Mouse (Mus musculus): Measurements from ENCODE around the gene Ccs. TPM values are rescaled to one million over a fixed set of nuclear protein-coding genes. Genes with fewer than 3 reads are reported as not detected.
"Not testable (repeated sequence)": the region's sequence is repeated elsewhere in the genome, so short reads cannot be mapped to it uniquely, and the experiment has no call there.

The Ccs gene
- polyA plus RNA-seq (2016; fragmentation: Nextera tagmentation; extraction: Ambion mirVana), result 52.1 and 52.8 TPM in 2 replicates

GRCm38 (mm10) chr19:4839149-4839548 lies at the start of gene Ccs, which contains the start of gene Ccdc87:
Ccs (minus strand) TSS chr19:4839332.
Ccdc87 (plus strand) TSS chr19:4839366.
- H3K27me3 ChIP-seq (replicated peaks; ENCODE audit: low read depth, poor library complexity, severe bottlenecking), result peaks cover 32% of the 10 kb centered on the region
- H3K36me3 ChIP-seq (replicated peaks), result peaks cover 6% of the 10 kb centered on the region; the same call in 1 of the 2 replicates
- peak; percentile 96 for DNase-seq (ENCODE audit: low spot score)
- under 1% methylated on average over 25 of the region's 25 CpGs for WGBS
- peaks cover 21% of the 10 kb centered on the region for H3K4me1 ChIP-seq
- no peaks in the 10 kb centered on the region for H3K9me3 ChIP-seq
- H3K4me3 ChIP-seq, result peak within 1 kb of the TSS; percentile 76
- peak within 1 kb of the TSS; percentile 83 for H3K27ac ChIP-seq (replicated peaks)

GRCm38 (mm10) chr19:4883961-4884360 lies 44.8 kb upstream of the Ccs start:
- Histone ChIP-seq H3K27me3 (replicated peaks; ENCODE audit: low read depth, poor library complexity, severe bottlenecking) (no peaks in the 10 kb centered on the region), H3K27ac (replicated peaks) (no peak overlapping the region), H3K36me3 (replicated peaks) (peaks cover 4% of the 10 kb centered on the region; the same call in 1 of the 2 replicates), H3K4me3 (no peak overlapping the region), H3K4me1 (peaks cover 13% of the 10 kb centered on the region), H3K9me3 (no peaks in the 10 kb centered on the region)
- WGBS, result 83% methylated on average over 4 of the region's 4 CpGs
- DNase-seq (ENCODE audit: low spot score), result no peak

- Histone ChIP-seq H3K4me1 (peaks cover 36% of the 10 kb centered on the region), H3K9me3 (no peaks in the 10 kb centered on the region), H3K36me3 (replicated peaks) (peaks cover 4% of the 10 kb centered on the region; the same call in 1 of the 2 replicates), H3K27ac (replicated peaks) (no peak overlapping the region), H3K27me3 (replicated peaks; ENCODE audit: low read depth, poor library complexity, severe bottlenecking) (peaks cover 11% of the 10 kb centered on the region), H3K4me3 (peak overlapping the region; percentile 89)
- no peak for DNase-seq (ENCODE audit: low spot score)
- 63% methylated on average over 10 of the region's 10 CpGs for WGBS
These were observed 40.2 kb upstream of the Ccs start for GRCm38 (mm10) chr19:4879324-4879703.

GRCm38 (mm10) chr19:4878405-4879323 lies 39.5 kb upstream of the Ccs start, which contains the start of gene Zdhhc24:
Zdhhc24 (plus strand) TSS chr19:4878668.
- Histone ChIP-seq H3K27ac (replicated peaks) (peak within 1 kb of the TSS; percentile 78), H3K9me3 (no peaks in the 10 kb centered on the region), H3K4me1 (peaks cover 36% of the 10 kb centered on the region), H3K4me3 (peak within 1 kb of the TSS; percentile 89), H3K36me3 (replicated peaks) (peaks cover 4% of the 10 kb centered on the region; the same call in 1 of the 2 replicates), H3K27me3 (replicated peaks; ENCODE audit: low read depth, poor library complexity, severe bottlenecking) (peaks cover 11% of the 10 kb centered on the region)
- DNase-seq (ENCODE audit: low spot score), result peak; percentile 97
- 1% methylated on average over 52 of the region's 52 CpGs for WGBS

- WGBS, result 2% methylated on average over 17 of the region's 17 CpGs
- Histone ChIP-seq H3K27me3 (replicated peaks; ENCODE audit: low read depth, poor library complexity, severe bottlenecking) (peaks cover 11% of the 10 kb centered on the region), H3K36me3 (replicated peaks) (no peaks in the 10 kb centered on the region), H3K9me3 (no peaks in the 10 kb centered on the region), H3K4me3 (peak within 1 kb of the TSS; percentile 89), H3K27ac (replicated peaks) (peak within 1 kb of the TSS; percentile 78), H3K4me1 (peaks cover 36% of the 10 kb centered on the region)
- peak; percentile 40 for DNase-seq (ENCODE audit: low spot score)
These were observed 38.7 kb upstream of the Ccs start, which contains the start of gene Actn3 for GRCm38 (mm10) chr19:4877785-4878184. Actn3 (minus strand) TSS chr19:4877909.

GRCm38 (mm10) chr19:4876755-4877154 lies 37.6 kb upstream of the Ccs start:
- DNase-seq (ENCODE audit: low spot score), result no peak
- H3K9me3 ChIP-seq, result no peaks in the 10 kb centered on the region
- 0 out of 2 replicates have a peak overlapping the region, but pooled peaks have one; percentile 89 for H3K4me3 ChIP-seq
- 0 out of 2 replicates have a peak overlapping the region, but pooled peaks have one; percentile 5 for H3K27ac ChIP-seq (replicated peaks)
- no peaks in the 10 kb centered on the region for H3K36me3 ChIP-seq (replicated peaks)
- peaks cover 11% of the 10 kb centered on the region for H3K27me3 ChIP-seq (replicated peaks; ENCODE audit: low read depth, poor library complexity, severe bottlenecking)
- WGBS, result 57% methylated on average over 3 of the region's 3 CpGs
- H3K4me1 ChIP-seq, result peaks cover 36% of the 10 kb centered on the region

- Histone ChIP-seq H3K4me1 (peaks cover 36% of the 10 kb centered on the region), H3K9me3 (no peaks in the 10 kb centered on the region), H3K27me3 (replicated peaks; ENCODE audit: low read depth, poor library complexity, severe bottlenecking) (peaks cover 11% of the 10 kb centered on the region), H3K36me3 (replicated peaks) (no peaks in the 10 kb centered on the region), H3K4me3 (no peak overlapping the region), H3K27ac (replicated peaks) (no peak overlapping the region)
- 65% methylated on average over 4 of the region's 4 CpGs for WGBS
- peak; percentile 30 for DNase-seq (ENCODE audit: low spot score)
These were observed 37.1 kb upstream of the Ccs start for GRCm38 (mm10) chr19:4876241-4876640.

- 91% methylated on average over 1 of the region's 1 CpGs for WGBS
- not testable (repeated sequence) for H3K27ac ChIP-seq (replicated peaks); H3K36me3 ChIP-seq (replicated peaks); H3K4me3 ChIP-seq; H3K9me3 ChIP-seq; DNase-seq (ENCODE audit: low spot score)
- H3K27me3 ChIP-seq (replicated peaks; ENCODE audit: low read depth, poor library complexity, severe bottlenecking), result peaks cover 11% of the 10 kb centered on the region
- H3K4me1 ChIP-seq, result peaks cover 30% of the 10 kb centered on the region
These were observed 35.5 kb upstream of the Ccs start for GRCm38 (mm10) chr19:4874613-4875012.

- Histone ChIP-seq H3K27ac (replicated peaks) (no peak overlapping the region), H3K27me3 (replicated peaks; ENCODE audit: low read depth, poor library complexity, severe bottlenecking) (peaks cover 25% of the 10 kb centered on the region), H3K9me3 (no peaks in the 10 kb centered on the region), H3K4me1 (peaks cover 9% of the 10 kb centered on the region), H3K4me3 (peak overlapping the region; percentile 23; the same call in 1 of the 2 replicates), H3K36me3 (replicated peaks) (peaks cover 12% of the 10 kb centered on the region)
- 7% methylated on average over 17 of the region's 17 CpGs for WGBS
- peak; percentile 27 for DNase-seq (ENCODE audit: low spot score)
These were observed 26.0 kb upstream of the Ccs start for GRCm38 (mm10) chr19:4865147-4865546.

GRCm38 (mm10) chr19:4863048-4863447 lies 23.9 kb upstream of the Ccs start:
- 85% methylated on average over 6 of the region's 6 CpGs for WGBS
- Histone ChIP-seq H3K9me3 (no peaks in the 10 kb centered on the region), H3K27ac (replicated peaks) (no peak overlapping the region), H3K27me3 (replicated peaks; ENCODE audit: low read depth, poor library complexity, severe bottlenecking) (peaks cover 25% of the 10 kb centered on the region), H3K4me3 (no peak overlapping the region), H3K4me1 (peaks cover 9% of the 10 kb centered on the region), H3K36me3 (replicated peaks) (peaks cover 17% of the 10 kb centered on the region)
- DNase-seq (ENCODE audit: low spot score), result no peak

GRCm38 (mm10) chr19:4859081-4859480 lies 19.9 kb upstream of the Ccs start:
- peaks cover 18% of the 10 kb centered on the region for H3K36me3 ChIP-seq (replicated peaks)
- H3K27me3 ChIP-seq (replicated peaks; ENCODE audit: low read depth, poor library complexity, severe bottlenecking), result peaks cover 16% of the 10 kb centered on the region
- WGBS, result 80% methylated on average over 6 of the region's 6 CpGs
- H3K4me1 ChIP-seq, result peaks cover 21% of the 10 kb centered on the region
- no peak overlapping the region for H3K27ac ChIP-seq (replicated peaks)
- no peaks in the 10 kb centered on the region for H3K9me3 ChIP-seq
- H3K4me3 ChIP-seq, result no peak overlapping the region
- no peak for DNase-seq (ENCODE audit: low spot score)

- DNase-seq (ENCODE audit: low spot score), result no peak
- Histone ChIP-seq H3K27me3 (replicated peaks; ENCODE audit: low read depth, poor library complexity, severe bottlenecking) (peaks cover 14% of the 10 kb centered on the region), H3K36me3 (replicated peaks) (peaks cover 12% of the 10 kb centered on the region), H3K4me1 (peaks cover 17% of the 10 kb centered on the region), H3K4me3 (peak overlapping the region; percentile 71), H3K27ac (replicated peaks) (no peak overlapping the region), H3K9me3 (no peaks in the 10 kb centered on the region)
- WGBS, result 67% methylated on average over 4 of the region's 4 CpGs
These were observed 16.8 kb upstream of the Ccs start for GRCm38 (mm10) chr19:4855951-4856350.
